8 mouse cellular contexts compared by ENCODE assay signal in the genomic region with DNA sequence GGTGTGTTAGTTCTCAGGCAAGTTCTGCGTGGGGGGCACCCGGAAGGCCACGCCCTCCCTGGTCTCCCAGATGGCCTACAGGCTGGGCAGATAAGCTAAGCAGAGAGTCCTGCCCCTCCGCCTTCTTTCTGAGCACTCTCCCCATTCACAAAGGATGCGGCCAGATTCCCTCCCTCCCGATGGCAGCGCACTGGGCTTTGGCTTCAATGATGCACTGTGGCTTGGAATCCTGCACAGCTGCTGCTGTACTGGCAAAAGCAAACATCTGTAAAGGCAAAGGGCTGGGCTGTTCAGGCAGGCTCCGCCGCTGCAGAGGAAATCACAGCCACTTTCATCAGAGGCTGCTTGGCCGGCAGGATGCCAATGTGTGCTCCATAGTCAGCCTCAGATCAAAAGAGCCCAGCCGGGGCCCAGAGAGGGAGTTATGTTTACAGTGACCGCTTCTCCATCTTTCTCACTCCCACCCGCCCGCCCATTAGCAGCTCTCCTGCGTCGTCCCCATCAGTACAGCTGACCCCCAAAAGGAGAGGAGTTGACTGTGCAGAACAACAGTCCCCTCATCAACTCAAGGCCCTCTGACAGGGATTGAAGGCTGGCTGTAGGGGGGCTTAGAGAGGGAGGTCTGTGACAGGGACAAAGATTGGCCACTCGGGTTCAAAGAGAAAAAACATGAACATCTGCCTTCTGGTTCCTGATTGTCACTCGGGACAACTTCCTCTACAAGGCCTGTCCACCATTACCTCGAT. TPM values are rescaled to one million over a fixed set of nuclear protein-coding genes. Genes with fewer than 3 reads are reported as not detected.
DNase-seq lines count a peak whose midpoint lies in the region; ATAC-seq and TF ChIP-seq lines count a peak whose summit lies in the region.

No protein-coding gene starts in this region.

- H3K9ac ChIP-seq in embryonic facial prominence, embryonic 12.5 days, result 0 out of 2 replicates have a peak overlapping the region, but pooled peaks have one; percentile 7
- H3K9ac ChIP-seq in heart, postnatal 0 days (replicated peaks; ENCODE audit: low read depth, low read length), result peak overlapping the region; percentile 43
- peak overlapping the region; percentile 18; the same call in 1 of the 2 replicates for H3K9ac ChIP-seq in limb, embryonic 14.5 days (ENCODE audit: low read depth, low read length, severe bottlenecking)
- peak overlapping the region; percentile 42 for H3K9ac ChIP-seq in midbrain, embryonic 13.5 days (replicated peaks)

- H3K27me3 ChIP-seq in embryonic facial prominence, embryonic 12.5 days, result no peaks in the 10 kb centered on the region
- no peaks in the 10 kb centered on the region for H3K27me3 ChIP-seq in heart, postnatal 0 days (ENCODE audit: control insufficient read depth, insufficient read depth, low read length)
- H3K27me3 ChIP-seq in limb, embryonic 14.5 days (ENCODE audit: control insufficient read depth, insufficient read depth, low read length), result no peaks in the 10 kb centered on the region
- H3K27me3 ChIP-seq in midbrain, embryonic 13.5 days, result no peaks in the 10 kb centered on the region

- peak overlapping the region; percentile 29 for H3K4me2 ChIP-seq in embryonic facial prominence, embryonic 12.5 days (replicated peaks)
- peak overlapping the region; percentile 50 for H3K4me2 ChIP-seq in heart, postnatal 0 days (ENCODE audit: low read depth, low read length)
- peak overlapping the region; percentile 33; the same call in 1 of the 2 replicates for H3K4me2 ChIP-seq in limb, embryonic 14.5 days (replicated peaks; ENCODE audit: low read depth, low read length, severe bottlenecking)
- peak overlapping the region; percentile 40 for H3K4me2 ChIP-seq in midbrain, embryonic 13.5 days (replicated peaks)

- H3K36me3 ChIP-seq in embryonic facial prominence, embryonic 12.5 days, result peaks cover 42% of the 10 kb centered on the region
- H3K36me3 ChIP-seq in heart, postnatal 0 days (replicated peaks; ENCODE audit: control insufficient read depth, insufficient read depth, low read length), result peaks cover 31% of the 10 kb centered on the region
- peaks cover 44% of the 10 kb centered on the region for H3K36me3 ChIP-seq in limb, embryonic 14.5 days (ENCODE audit: control insufficient read depth, insufficient read depth, low read length)
- peaks cover 44% of the 10 kb centered on the region for H3K36me3 ChIP-seq in midbrain, embryonic 13.5 days

- ATAC-seq in embryonic facial prominence, embryonic 12.5 days (ENCODE audit: insufficient number of reproducible peaks, insufficient read depth, low FRiP score, low TSS enrichment), result peak; percentile 43; the same call in 1 of the 2 replicates
- ATAC-seq in heart, postnatal 0 days (ENCODE audit: insufficient read depth, low read depth), result peak; percentile 48
- peak; percentile 77; the same call in 1 of the 2 replicates for ATAC-seq in limb, embryonic 14.5 days (ENCODE audit: low FRiP score, low read depth)
- ATAC-seq in midbrain, embryonic 13.5 days, result peak; percentile 75

- 15% methylated on average over 19 of the region's 19 CpGs for WGBS in embryonic facial prominence, embryonic 12.5 days
- 4% methylated on average over 19 of the region's 19 CpGs for WGBS in heart, postnatal 0 days
- WGBS in limb, embryonic 14.5 days, result 8% methylated on average over 19 of the region's 19 CpGs
- WGBS in midbrain, embryonic 13.5 days, result 5% methylated on average over 19 of the region's 19 CpGs

- peaks cover 44% of the 10 kb centered on the region for H3K4me1 ChIP-seq in embryonic facial prominence, embryonic 12.5 days
- H3K4me1 ChIP-seq in heart, postnatal 0 days (ENCODE audit: control insufficient read depth, insufficient read depth), result peaks cover 61% of the 10 kb centered on the region
- H3K4me1 ChIP-seq in limb, embryonic 14.5 days (ENCODE audit: control insufficient read depth, insufficient read depth, low read length), result peaks cover 46% of the 10 kb centered on the region
- peaks cover 63% of the 10 kb centered on the region for H3K4me1 ChIP-seq in midbrain, embryonic 13.5 days (replicated peaks)

- TF ChIP-seq CTCF in heart, postnatal 0 days (IDR thresholded peaks at IDR 0.05; ENCODE audit: low read depth), result no peak

- no peak for TF ChIP-seq POLR2A in limb, embryonic 14.5 days (IDR thresholded peaks at IDR 0.05; ENCODE audit: borderline replicate concordance, extremely low read depth, insufficient read depth, insufficient read length)

- no peaks in the 10 kb centered on the region for H3K9me3 ChIP-seq in embryonic facial prominence, embryonic 12.5 days
- H3K9me3 ChIP-seq in heart, postnatal 0 days (replicated peaks; ENCODE audit: control insufficient read depth, low read length), result no peaks in the 10 kb centered on the region
- H3K9me3 ChIP-seq in limb, embryonic 14.5 days (ENCODE audit: control insufficient read depth, low read length), result no peaks in the 10 kb centered on the region
- H3K9me3 ChIP-seq in midbrain, embryonic 13.5 days, result no peaks in the 10 kb centered on the region

- no peak overlapping the region; the same call in 1 of the 2 replicates for H3K4me3 ChIP-seq in embryonic facial prominence, embryonic 12.5 days
- peak overlapping the region; percentile 15; the same call in 1 of the 2 replicates for H3K4me3 ChIP-seq in heart, postnatal 0 days (ENCODE audit: low read depth, low read length)
- no peak overlapping the region; the same call in 1 of the 2 replicates for H3K4me3 ChIP-seq in limb, embryonic 14.5 days (replicated peaks; ENCODE audit: low read length)
- H3K4me3 ChIP-seq in midbrain, embryonic 13.5 days (replicated peaks), result 0 out of 2 replicates have a peak overlapping the region, but pooled peaks have one; percentile 5

- peak; percentile 78 for DNase-seq in adrenal gland, adult 2 months
- no peak for DNase-seq in adrenal gland, postnatal 4 days (ENCODE audit: low spot score in 2 of 2)
- DNase-seq in CD4-positive, CD25-positive, alpha-beta regulatory T cell, adult 2 months (ENCODE audit: low read depth, low spot score), result peak; percentile 53
- DNase-seq in heart, postnatal 0 days (ENCODE audit: low spot score), result peak; percentile 84
- DNase-seq in limb, embryonic 14.5 days (ENCODE audit: low spot score), result peak; percentile 91
- no peak for DNase-seq in natural killer cell, adult 2 months (ENCODE audit: low spot score in 2 of 2)

- TF ChIP-seq EP300 in heart, postnatal 0 days (IDR thresholded peaks at IDR 0.05; ENCODE audit: low read depth), result no peak

- H3K27ac ChIP-seq in embryonic facial prominence, embryonic 12.5 days, result peak overlapping the region; percentile 83
- H3K27ac ChIP-seq in heart, postnatal 0 days (ENCODE audit: low read depth), result peak overlapping the region; percentile 81
- peak overlapping the region; percentile 80 for H3K27ac ChIP-seq in limb, embryonic 14.5 days (replicated peaks; ENCODE audit: low read depth, low read length)
- H3K27ac ChIP-seq in midbrain, embryonic 13.5 days, result peak overlapping the region; percentile 90

RNA-seq across cellular contexts. Expression of a gene that starts 21.0 kb away (rescaled TPM):
- total RNA-seq in adrenal gland, adult 2 months (2021), result 100 to 1,000 TPM in 1 of 2 experiments, 10 to 100 TPM in 1; 65.8 to 146 TPM
- 198 and 208 TPM in 2 replicates for polyA plus RNA-seq in adrenal gland, adult 2 months (2012; rRNA removed)
- 10 to 100 TPM; 61.4 to 64.1 TPM for total RNA-seq in adrenal gland, postnatal 4 days (2021)
- 42.5 and 42.8 TPM in 2 replicates for polyA plus RNA-seq in embryonic facial prominence, embryonic 12.5 days (2016; fragmentation: Nextera tagmentation; extraction: Ambion mirVana)
- 51.4 and 59.6 TPM in 2 replicates for total RNA-seq in heart, postnatal 0 days (2014; rRNA removed; ENCODE audit: low replicate concordance)
- 44.5 and 55.7 TPM in 2 replicates for polyA plus RNA-seq in heart, postnatal 0 days (2015; fragmentation: Nextera tagmentation; extraction: Ambion mirVana)
- polyA plus RNA-seq in limb, embryonic 14.5 days (2012; rRNA removed), result 44.2 and 54.9 TPM in 2 replicates
- polyA plus RNA-seq in limb, embryonic 14.5 days (2014; fragmentation: Nextera tagmentation; extraction: Ambion mirVana), result 29.3 and 34.4 TPM in 2 replicates
- polyA plus RNA-seq in midbrain, embryonic 13.5 days (2015; fragmentation: Nextera tagmentation; extraction: Ambion mirVana), result 71.5 and 79.3 TPM in 2 replicates

RNA-seq across cellular contexts. Expression of a gene that starts 37.7 kb away (rescaled TPM):
- 10 to 100 TPM; 16.4 to 19.3 TPM for total RNA-seq in adrenal gland, adult 2 months (2021)
- 6.5 and 10.4 TPM in 2 replicates for polyA plus RNA-seq in adrenal gland, adult 2 months (2012; rRNA removed)
- 10 to 100 TPM; 16.3 to 23.6 TPM for total RNA-seq in adrenal gland, postnatal 4 days (2021)
- polyA plus RNA-seq in embryonic facial prominence, embryonic 12.5 days (2016; fragmentation: Nextera tagmentation; extraction: Ambion mirVana), result 10.0 and 11.4 TPM in 2 replicates
- total RNA-seq in heart, postnatal 0 days (2014; rRNA removed; ENCODE audit: low replicate concordance), result 16.3 and 29.2 TPM in 2 replicates
- polyA plus RNA-seq in heart, postnatal 0 days (2015; fragmentation: Nextera tagmentation; extraction: Ambion mirVana), result 9.3 and 11.9 TPM in 2 replicates
- 10.6 and 12.3 TPM in 2 replicates for polyA plus RNA-seq in limb, embryonic 14.5 days (2012; rRNA removed)
- polyA plus RNA-seq in limb, embryonic 14.5 days (2014; fragmentation: Nextera tagmentation; extraction: Ambion mirVana), result 8.7 and 9.9 TPM in 2 replicates
- 19.0 and 20.1 TPM in 2 replicates for polyA plus RNA-seq in midbrain, embryonic 13.5 days (2015; fragmentation: Nextera tagmentation; extraction: Ambion mirVana)

Comparison
In these comparisons a context has a peak if more than half of its experiments do, and no peak if none do; other contexts are left out.
1. DNase-seq: peak in adrenal gland, adult 2 months (single experiment), CD4-positive, CD25-positive, alpha-beta regulatory T cell, adult 2 months (single experiment), heart, postnatal 0 days (single experiment) and limb, embryonic 14.5 days (single experiment); none in adrenal gland, postnatal 4 days (0 of 2) and natural killer cell, adult 2 months (0 of 2).
2. H3K4me3 ChIP-seq: peak in heart, postnatal 0 days (single experiment) and midbrain, embryonic 13.5 days (single experiment); none in embryonic facial prominence, embryonic 12.5 days (single experiment) and limb, embryonic 14.5 days (single experiment).
3. Peak in every context shown above with its lines, with median percentiles within 50 percentile points of each other: ATAC-seq, H3K27ac ChIP-seq, H3K4me2 ChIP-seq and H3K9ac ChIP-seq.